In genomic region chr2:35931619-35932018, GRCm38 (mm10) we compare ENCODE assay signal across 14 mouse cellular contexts. TPM values are rescaled to one million over a fixed set of nuclear protein-coding genes. Genes with fewer than 3 reads are reported as not detected.
DNase-seq lines count a peak whose midpoint lies in the region; ATAC-seq and TF ChIP-seq lines count a peak whose summit lies in the region.
"Had no signal": no experiment of that assay in that cellular context is flagged by ENCODE, and none has a peak within 500 bp of the region (broad histone marks: within the 10 kb centered on the region; RNA-seq: fewer than 3 reads in every experiment).

No protein-coding gene starts in this region.

- no peak for TF ChIP-seq EP300 in stomach, postnatal 0 days (optimal IDR thresholded peaks at IDR 0.05)

- no peak overlapping the region for H3K4me2 ChIP-seq in lung, embryonic 14.5 days
- no peak overlapping the region for H3K4me2 ChIP-seq in stomach, postnatal 0 days (replicated peaks; ENCODE audit: low read depth)

- WGBS in lung, embryonic 14.5 days = 72% methylated on average over 3 of the region's 3 CpGs
- WGBS in stomach, postnatal 0 days = 69% methylated on average over 3 of the region's 3 CpGs

- no peaks in the 10 kb centered on the region for H3K4me1 ChIP-seq in lung, embryonic 14.5 days (ENCODE audit: insufficient read depth)
- no peaks in the 10 kb centered on the region for H3K4me1 ChIP-seq in stomach, postnatal 0 days (replicated peaks; ENCODE audit: control insufficient read depth, insufficient read depth)

- H3K27ac ChIP-seq in gastrocnemius, adult 2 months = no peak overlapping the region
- no peak overlapping the region for H3K27ac ChIP-seq in lung, embryonic 14.5 days (ENCODE audit: low read depth)
- H3K27ac ChIP-seq in stomach, postnatal 0 days (replicated peaks) = no peak overlapping the region

- H3K4me3 ChIP-seq in gastrocnemius, adult 2 months = no peak overlapping the region
- H3K4me3 ChIP-seq in lung, embryonic 14.5 days (ENCODE audit: low read depth, low read length) = no peak overlapping the region
- H3K4me3 ChIP-seq in stomach, postnatal 0 days (ENCODE audit: low read depth, low read length) = no peak overlapping the region
- H3K4me3 ChIP-seq: erythroblast, embryonic 14.5 days had no signal

- H3K36me3 ChIP-seq in lung, embryonic 14.5 days (ENCODE audit: insufficient read depth) = no peaks in the 10 kb centered on the region
- H3K36me3 ChIP-seq in stomach, postnatal 0 days (ENCODE audit: control insufficient read depth, insufficient read depth, low read length) = no peaks in the 10 kb centered on the region

- no peaks in the 10 kb centered on the region for H3K9me3 ChIP-seq in lung, embryonic 14.5 days (ENCODE audit: low read depth, low read length)
- H3K9me3 ChIP-seq in stomach, postnatal 0 days (ENCODE audit: control insufficient read depth, low read length) = no peaks in the 10 kb centered on the region

- intact Hi-C loops in gastrocnemius, adult 2 months (cut with DNase I) = loop anchor here (2.0 kb wide), 1 partner anchor 393 kb away; no protein-coding TSS in a partner anchor

- ATAC-seq in lung, embryonic 14.5 days (ENCODE audit: insufficient read depth) = no peak
- ATAC-seq in stomach, postnatal 0 days (ENCODE audit: low FRiP score, low TSS enrichment) = no peak

- TF ChIP-seq CTCF in gastrocnemius, adult 2 months (IDR thresholded peaks at IDR 0.05) = peak; percentile 42
- TF ChIP-seq CTCF in lung, embryonic 14.5 days (IDR thresholded peaks at IDR 0.05; ENCODE audit: low read depth) = peak; percentile 42
- TF ChIP-seq CTCF in stomach, postnatal 0 days (IDR thresholded peaks at IDR 0.05; ENCODE audit: low read depth) = peak; percentile 46

- no peaks in the 10 kb centered on the region for H3K27me3 ChIP-seq in lung, embryonic 14.5 days (ENCODE audit: insufficient read depth, low read length)
- no peaks in the 10 kb centered on the region for H3K27me3 ChIP-seq in stomach, postnatal 0 days (ENCODE audit: control insufficient read depth, insufficient read depth, low read length)

- no peak for DNase-seq in gastrocnemius, adult 2 months
- no peak for DNase-seq in gastrocnemius, adult 8-10 months (ENCODE audit: low spot score in 2 of 2)
- no peak for DNase-seq in lung, embryonic 14.5 days
- DNase-seq in lung, postnatal 36 days = no peak
- peak; percentile 9 for DNase-seq in MN1 (ENCODE audit: low spot score)
- DNase-seq in stomach, postnatal 0 days (ENCODE audit: low spot score) = no peak
- DNase-seq in ovary, postnatal 10 days (ENCODE audit: low spot score) = no peak
- DNase-seq in right cerebral cortex, postnatal 10 days (ENCODE audit: low spot score in 2 of 2) = no peak
- DNase-seq: cerebellum, postnatal 36 days; gastrocnemius, postnatal 14 days; heart, postnatal 14 days; lung, postnatal 14 days had no signal

- H3K9ac ChIP-seq in lung, embryonic 14.5 days = no peak overlapping the region
- H3K9ac ChIP-seq in stomach, postnatal 0 days (ENCODE audit: low read length) = no peak overlapping the region

RNA-seq across cellular contexts. Expression of gene Ttll11, which starts 48.1 kb away (rescaled TPM):
- 1 to 10 TPM; 3.0 to 3.4 TPM for total RNA-seq in gastrocnemius, adult 2 months (2021)
- total RNA-seq in gastrocnemius, adult 8-10 months (2022) = 1 to 10 TPM; 2.0 to 3.2 (median 2.5) TPM
- polyA plus RNA-seq in lung, embryonic 14.5 days (2014; fragmentation: Nextera tagmentation; extraction: Ambion mirVana) = 1.2 TPM in 2 replicates
- 0.55 and 0.91 TPM in 2 replicates for polyA plus RNA-seq in stomach, postnatal 0 days (2015; fragmentation: Nextera tagmentation; extraction: Ambion mirVana)
- total RNA-seq: monocyte, adult 5-6 weeks had no signal
